1 mouse cellular context compared by ENCODE assay signal in the genomic region with DNA sequence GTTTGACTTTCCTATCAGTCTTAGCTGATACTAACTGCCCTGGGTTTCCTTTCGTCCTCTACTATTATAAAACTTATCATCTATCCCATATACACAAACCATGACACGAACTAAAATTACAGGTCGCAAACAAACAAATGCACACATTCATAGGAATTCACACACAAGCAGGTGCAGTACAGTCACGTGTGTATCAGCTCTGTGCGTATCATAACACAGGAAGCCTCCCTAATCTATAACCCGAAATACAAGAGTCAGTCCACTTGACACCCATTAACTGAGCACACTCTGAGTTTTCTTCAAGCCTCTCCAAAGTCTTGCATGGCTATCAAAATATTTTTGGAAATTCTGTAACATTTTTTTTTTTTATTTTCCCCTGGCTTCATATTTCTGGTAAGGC.
TF ChIP-seq lines count a peak whose summit lies in the region.

No protein-coding gene starts in this region.

TF ChIP-seq in CH12.LX, 34 proteins besides CTCF, POLR2A, EP300 and RAD21 (continued from another document):
- TF ChIP-seq GABPA (IDR thresholded peaks at IDR 0.05; ENCODE audit: insufficient replicate concordance, low read depth, low read length) (no peak), ELF1 (IDR thresholded peaks at IDR 0.05; ENCODE audit: low read depth, low read length) (no peak), HCFC1 (IDR thresholded peaks at IDR 0.05; ENCODE audit: low read depth, low read length) (no peak), POLR2AphosphoS2 (IDR thresholded peaks at IDR 0.05; ENCODE audit: low read depth, low read length) (no peak), ETS1 (conservative IDR thresholded peaks at IDR 0.05; ENCODE audit: low read depth, low read length) (no peak), RCOR1 (conservative IDR thresholded peaks at IDR 0.05; ENCODE audit: low read depth, low read length) (0 out of 2 replicates have a peak, but pooled peaks have one; percentile 22), MAZ (IDR thresholded peaks at IDR 0.05; ENCODE audit: low read depth, low read length) (no peak), ZNF384 (IDR thresholded peaks at IDR 0.05; ENCODE audit: low read depth, low read length) (no peak), TCF12 (IDR thresholded peaks at IDR 0.05; ENCODE audit: low read depth, low read length) (no peak), JUND (conservative IDR thresholded peaks at IDR 0.05; ENCODE audit: low read depth, low read length) (no peak), E2F4 (IDR thresholded peaks at IDR 0.05; ENCODE audit: insufficient replicate concordance, low read depth, low read length) (no peak), CHD2 (IDR thresholded peaks at IDR 0.05; ENCODE audit: low read length) (no peak), SMC3 (IDR thresholded peaks at IDR 0.05; ENCODE audit: low read depth, low read length) (no peak), CHD1 (IDR thresholded peaks at IDR 0.05; ENCODE audit: low read depth, low read length) (no peak; the same call in 1 of the 2 replicates), KAT2A (IDR thresholded peaks at IDR 0.05; ENCODE audit: insufficient replicate concordance, low read length) (no peak), MEF2A (IDR thresholded peaks at IDR 0.05; ENCODE audit: borderline replicate concordance, low read depth, low read length) (no peak), ZKSCAN1 (IDR thresholded peaks at IDR 0.05; ENCODE audit: borderline replicate concordance, low read depth, low read length) (no peak), SIN3A (IDR thresholded peaks at IDR 0.05; ENCODE audit: low read length) (no peak), MYC (IDR thresholded peaks at IDR 0.05; ENCODE audit: low read depth, low read length) (no peak), PAX5 (IDR thresholded peaks at IDR 0.05; ENCODE audit: low read length) (no peak), BHLHE40 (IDR thresholded peaks at IDR 0.05; ENCODE audit: low read depth, low read length) (peak; percentile 83), MAFK (IDR thresholded peaks at IDR 0.05; ENCODE audit: insufficient replicate concordance, low read length) (no peak)
